Mouse (Mus musculus) gastrocnemius, postnatal 25 days (tissue): ENCODE data around the gene Sipa1l1. TPM values are rescaled to one million over a fixed set of nuclear protein-coding genes. Genes with fewer than 3 reads are reported as not detected.

ENCODE experiments used
- DNase-seq: peaks from one replicate; pipeline ENCODE4 v3.0.0; 2022
- total RNA-seq, 2 experiments: library from RNA; stranded (reverse); gene quantifications; 1 replicate in 1 of 2; 2 replicates in 1 of 2; pipeline ENCODE4 v1.2.3; 2021

Sipa1l1 gene
- total RNA-seq, 2 experiments from 2014 or later = 8.5 to 10.0 TPM

DNA sequence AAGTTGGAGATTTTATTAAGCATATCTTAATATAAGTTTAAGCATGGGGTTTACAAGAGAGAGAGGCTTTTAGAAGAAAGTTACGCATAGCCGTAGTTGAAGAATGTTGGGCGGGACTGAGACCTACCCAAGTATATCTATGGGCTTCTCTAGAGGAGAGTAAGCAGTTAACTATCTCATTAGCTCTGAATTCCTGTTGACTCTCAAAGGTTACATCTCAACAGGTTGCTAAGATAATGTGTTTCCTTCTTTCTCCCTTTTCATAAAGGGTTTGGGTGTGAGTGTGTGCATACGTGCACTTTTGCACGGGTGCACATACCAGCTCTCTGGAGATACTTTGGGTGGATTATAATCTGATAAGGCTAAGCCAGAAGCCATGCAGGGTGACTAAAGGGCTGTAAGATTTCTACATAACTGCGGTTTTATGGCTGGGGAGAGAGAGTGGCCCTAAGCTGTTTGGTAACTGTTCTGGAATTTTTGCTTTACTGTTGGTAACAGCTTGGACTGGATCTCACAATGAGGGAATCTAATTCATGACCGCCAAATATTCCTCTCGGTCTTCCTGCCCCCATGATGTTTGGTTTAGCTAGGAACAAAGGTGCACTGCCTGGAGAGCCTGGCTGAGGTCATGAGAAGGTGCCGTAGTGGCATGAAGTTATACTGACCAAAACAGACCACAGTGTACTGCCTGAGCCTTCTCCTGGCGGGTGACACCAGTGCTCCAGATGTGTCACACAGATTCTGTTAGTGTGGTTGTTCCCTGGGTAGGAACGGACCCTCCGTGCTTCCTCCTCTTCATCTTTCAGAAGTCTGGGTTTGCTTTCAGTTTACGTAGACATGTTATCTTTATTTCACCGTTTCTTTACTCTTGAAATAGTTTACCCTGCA lies 78.5 kb downstream of the Sipa1l1 start:
- no peak for DNase-seq

- DNase-seq = no peak
These were observed 79.4 kb downstream of the Sipa1l1 start for GRCm38 (mm10) chr12:82248501-82248900.

DNA sequence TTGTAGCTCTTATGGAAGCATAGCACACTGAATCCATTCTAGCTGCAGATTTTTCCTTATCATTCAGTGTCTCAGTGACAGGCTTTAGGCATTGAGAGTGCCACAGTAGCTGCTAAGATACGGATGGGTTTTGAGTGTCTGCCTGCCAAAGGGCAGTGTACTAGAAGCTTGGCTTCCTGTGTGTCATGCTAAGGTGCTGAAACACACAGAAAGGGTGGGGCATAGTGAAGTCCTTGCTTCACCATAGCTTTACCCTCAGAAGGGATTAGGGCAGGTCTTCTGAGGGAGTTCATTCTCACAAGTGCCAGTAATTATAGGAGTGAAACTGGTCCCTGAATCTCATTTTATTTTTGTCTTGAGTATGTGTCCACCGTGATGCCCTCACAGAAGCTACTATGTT lies 82.2 kb downstream of the Sipa1l1 start:
- DNase-seq = no peak

DNA sequence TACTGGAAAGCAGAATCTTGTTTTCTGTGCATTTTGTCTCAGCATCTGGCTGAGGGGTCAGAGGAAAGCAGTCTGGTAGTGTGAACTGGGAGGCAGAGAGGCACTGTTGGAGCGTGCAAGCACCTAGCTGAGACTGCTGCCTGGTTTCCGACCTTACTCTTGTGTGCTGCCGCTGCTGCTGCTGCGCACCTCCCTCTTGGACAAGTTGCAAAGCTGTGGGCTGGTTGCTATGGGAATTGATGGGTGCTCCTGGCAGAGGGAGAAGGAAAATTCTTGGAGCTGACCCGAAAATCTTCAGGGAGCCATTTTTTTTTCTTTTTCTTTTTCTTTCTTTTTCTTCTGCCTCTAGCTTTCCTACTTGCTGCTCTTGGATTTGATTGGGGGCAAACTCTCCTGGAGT lies 85.0 kb downstream of the Sipa1l1 start:
- peak; percentile 35 for DNase-seq

- no peak for DNase-seq
These were observed 86.9 kb downstream of the Sipa1l1 start for GRCm38 (mm10) chr12:82256012-82256411.

DNA sequence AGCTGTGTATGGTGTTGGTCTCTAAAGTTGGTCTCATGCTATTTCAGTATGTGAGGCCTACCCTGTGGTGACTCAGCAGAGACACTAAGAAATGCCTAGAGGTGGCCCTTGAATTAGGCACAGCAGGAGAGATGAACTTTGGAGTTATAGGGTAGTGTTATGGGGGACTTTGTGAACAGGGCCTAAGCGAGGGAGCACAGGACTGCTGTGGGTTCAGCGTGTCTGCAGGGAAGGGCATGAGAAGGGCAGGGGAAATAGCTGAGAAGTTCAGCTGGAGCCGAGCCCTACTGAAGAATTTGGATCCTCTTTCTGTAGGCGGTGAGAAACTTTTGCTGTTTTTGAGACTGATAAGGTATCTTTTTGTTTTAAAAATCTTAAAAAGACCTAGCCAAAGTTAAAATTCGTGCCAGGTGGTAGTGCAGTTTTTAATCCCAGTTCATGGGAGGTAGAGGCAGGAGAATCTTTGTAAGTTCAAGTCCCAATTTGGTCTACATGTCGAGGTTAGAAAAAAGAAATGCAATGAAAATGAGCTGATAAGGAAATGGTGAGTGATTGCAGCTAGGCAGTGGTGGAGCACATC lies 87.9 kb downstream of the Sipa1l1 start:
- DNase-seq = no peak

- DNase-seq = no peak
These were observed 89.1 kb downstream of the Sipa1l1 start for GRCm38 (mm10) chr12:82257994-82258785.

GRCm38 (mm10) chr12:82263443-82263842 lies 94.3 kb downstream of the Sipa1l1 start:
- DNase-seq = no peak

GRCm38 (mm10) chr12:82264083-82264851 lies 95.1 kb downstream of the Sipa1l1 start:
- DNase-seq = no peak

DNA sequence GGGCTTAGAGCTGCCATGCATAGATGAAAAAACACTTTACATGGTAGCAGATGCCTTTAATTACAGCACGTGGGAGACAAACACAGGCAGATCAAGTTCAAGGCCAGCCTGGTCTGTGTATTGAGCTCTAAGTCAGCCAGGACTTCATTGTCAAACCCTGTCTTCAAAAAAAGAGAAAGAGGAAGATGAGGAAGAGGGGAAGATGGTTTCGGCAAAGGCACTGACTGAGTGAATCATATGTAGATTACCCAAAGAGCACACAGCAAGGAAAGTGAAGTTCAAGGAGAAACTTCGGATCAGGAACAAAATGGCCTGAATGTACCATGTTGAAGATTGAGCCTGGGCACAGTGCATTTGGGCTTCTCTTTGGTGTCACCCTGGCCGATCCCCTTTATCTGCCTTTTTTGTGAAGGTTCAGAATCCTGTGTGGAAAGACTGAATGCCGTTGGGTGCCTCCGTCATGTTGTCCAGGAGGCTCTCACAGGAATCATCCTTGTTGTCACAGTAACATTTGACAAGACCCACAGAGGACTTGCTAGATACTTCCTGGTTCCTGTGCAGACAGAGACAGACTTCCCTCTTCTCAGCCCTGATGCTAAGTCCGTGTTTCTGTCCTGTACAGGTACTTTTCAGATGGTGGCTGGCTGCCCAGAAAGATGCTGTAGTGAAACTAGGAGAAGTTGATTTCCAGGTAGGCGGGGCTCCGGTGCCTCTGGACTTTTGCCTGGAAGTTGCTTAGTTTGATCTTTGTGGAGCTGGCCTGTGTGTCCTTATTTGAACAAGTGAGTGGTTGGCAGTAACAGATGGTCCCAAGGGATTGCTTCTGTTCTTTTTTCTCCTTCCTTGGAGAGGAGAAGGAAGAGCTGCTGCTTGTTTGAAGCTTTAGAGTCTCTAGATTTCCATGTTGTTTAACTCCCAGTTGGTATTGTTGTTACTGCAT lies 96.5 kb downstream of the Sipa1l1 start:
- no peak for DNase-seq

DNA sequence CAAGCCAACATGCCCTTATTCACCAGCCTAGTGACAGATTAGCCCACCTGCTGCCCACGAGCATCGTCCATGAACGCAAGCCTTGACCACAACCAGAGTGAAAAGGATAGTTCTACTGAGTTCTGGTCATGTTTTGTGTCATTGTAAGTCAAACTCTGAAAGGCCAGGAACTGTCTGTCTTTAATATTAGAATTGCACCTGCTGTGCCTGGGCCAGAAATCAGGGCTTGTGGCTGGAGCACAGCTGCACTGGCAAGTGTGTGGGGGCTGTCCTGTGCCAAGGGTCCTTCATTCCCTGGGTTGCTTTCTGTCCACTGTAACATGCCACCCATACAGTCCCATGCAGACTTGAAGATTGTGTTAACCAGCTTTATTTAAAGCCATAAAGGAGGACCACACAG lies 102.3 kb downstream of the Sipa1l1 start:
- no peak for DNase-seq

GRCm38 (mm10) chr12:82273503-82273902 lies 104.4 kb downstream of the Sipa1l1 start:
- no peak for DNase-seq

DNA sequence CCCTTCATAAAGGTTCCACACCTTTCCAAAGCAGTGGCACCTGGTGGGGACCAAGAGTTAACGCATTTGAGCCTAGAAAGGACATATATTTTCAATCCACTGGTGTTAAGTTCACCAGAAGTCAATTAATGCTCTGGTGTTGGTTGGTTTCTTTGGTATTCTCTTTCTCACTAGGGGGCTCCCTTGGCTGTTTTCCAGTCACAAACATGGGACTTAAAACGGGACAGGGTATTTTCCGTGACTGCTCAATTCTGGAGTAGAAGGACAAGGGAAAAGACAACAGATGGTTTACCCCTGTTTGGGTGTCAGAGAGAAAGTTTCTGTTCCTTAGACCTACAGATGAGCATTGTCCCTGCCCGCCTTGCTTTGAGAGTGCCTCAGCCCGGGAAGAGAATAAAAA lies 105.5 kb downstream of the Sipa1l1 start:
- no peak for DNase-seq

DNA sequence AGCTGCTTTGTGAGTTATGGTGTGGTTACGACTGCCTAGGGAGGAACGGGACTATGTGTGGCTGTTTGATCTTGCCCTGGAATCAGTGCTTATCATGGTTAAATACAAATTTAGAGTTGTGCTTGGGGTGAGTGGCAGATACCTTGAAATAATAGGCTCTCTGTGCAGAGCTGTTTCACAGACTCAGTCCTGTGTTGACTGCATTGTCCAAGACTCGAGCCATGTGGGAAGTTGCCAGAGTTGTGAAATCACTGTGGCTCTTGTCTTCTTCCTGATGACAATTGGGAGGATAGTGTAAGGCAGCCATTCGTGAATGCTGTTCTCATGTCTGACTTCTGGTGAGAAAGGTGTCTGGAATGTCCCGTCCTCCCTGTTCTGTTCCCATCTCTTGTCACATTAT lies 106.6 kb downstream of the Sipa1l1 start:
- peak; percentile 43 for DNase-seq

DNA sequence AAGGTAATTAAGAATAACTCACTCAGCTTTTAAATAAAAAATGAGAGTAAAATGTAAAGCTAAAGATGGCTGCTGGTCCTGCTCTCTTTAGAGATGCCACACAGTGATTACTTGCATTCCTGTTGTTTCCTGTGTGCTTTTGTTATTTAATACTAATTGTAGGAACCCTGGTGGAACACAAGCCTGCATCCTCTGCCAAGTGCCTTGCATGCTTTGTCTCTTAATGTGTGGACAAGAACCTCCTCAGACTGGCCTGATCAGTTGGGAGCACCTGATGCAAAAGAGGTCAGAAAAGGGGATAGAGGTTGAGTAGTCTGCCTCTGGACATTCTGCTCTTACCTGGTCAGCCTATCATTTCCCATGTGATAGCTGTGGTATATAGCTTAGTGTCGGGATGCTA lies 107.5 kb downstream of the Sipa1l1 start:
- no peak for DNase-seq

- DNase-seq = no peak
These were observed 115.5 kb downstream of the Sipa1l1 start for GRCm38 (mm10) chr12:82284617-82285016.

DNA sequence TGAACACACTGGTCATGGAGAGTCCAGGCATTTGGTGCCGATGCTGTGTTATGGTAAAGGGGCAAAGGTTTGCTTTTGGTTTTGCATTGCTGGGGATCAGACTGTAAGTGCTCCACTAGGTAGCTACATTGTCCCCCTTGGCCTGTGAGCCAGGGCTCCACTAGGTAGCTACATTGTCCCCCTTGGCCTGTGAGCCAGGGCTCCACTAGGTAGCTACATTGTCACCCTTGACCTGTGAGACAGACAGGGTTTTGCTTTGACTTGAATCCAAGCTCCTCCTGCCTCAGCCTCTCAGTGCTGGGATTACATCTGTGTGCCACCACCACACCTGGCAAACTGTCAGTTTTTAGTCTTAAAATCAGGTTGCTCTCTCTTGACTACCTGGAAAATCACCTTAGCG lies 115.9 kb downstream of the Sipa1l1 start:
- no peak for DNase-seq

GRCm38 (mm10) chr12:82286068-82286467 lies 116.9 kb downstream of the Sipa1l1 start:
- no peak for DNase-seq

DNA sequence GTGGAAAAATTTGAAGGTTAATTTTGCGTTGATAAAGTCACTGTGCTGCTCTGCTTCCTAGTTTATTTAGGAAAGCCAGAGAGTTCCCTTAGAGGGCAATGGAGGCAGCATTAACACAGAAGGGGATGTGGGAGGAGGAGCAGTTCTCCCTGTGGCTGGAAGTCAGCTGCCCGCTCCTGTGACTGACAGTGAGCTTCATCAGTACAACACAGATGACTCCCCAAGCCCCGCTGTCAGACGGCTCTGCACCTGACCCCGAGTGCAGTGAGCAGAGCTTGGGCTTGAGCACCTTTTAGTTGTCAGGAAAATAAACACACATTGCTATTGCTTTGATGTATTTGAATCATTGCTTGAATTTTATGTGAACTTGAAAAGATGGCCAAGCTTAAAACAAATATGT lies 117.7 kb downstream of the Sipa1l1 start:
- DNase-seq = no peak

DNA sequence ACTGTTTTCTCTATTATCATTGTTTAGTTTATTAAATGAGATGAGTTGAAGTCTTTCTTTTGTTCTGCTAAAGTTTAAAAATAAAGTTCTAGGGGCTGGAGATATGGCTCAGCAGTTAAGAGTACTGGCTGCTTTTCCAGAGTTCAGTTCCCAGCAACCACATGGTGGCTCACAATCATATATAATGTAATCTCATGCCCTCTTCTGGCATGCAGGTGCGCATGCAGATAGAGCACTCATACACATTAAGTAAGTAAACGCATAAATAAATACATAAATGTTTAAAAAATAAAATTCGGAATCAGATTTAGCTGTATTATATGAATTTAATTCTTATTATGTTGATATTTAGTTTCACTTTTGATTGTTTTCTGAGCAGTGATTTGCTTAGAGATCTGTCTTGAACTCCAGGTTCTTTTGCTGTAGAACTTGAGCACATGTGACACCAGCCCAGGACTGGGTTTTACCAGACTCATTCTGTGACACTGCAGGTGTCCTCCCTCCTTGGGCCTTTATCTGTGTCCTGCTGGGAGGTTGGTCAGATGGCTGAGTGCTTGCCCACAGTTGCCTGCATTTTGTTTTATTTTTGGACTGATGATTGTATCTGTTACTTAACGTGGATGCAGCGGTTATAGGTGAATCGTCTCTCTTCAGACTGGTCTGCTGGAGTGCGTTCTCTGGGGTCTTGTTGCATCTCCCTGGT lies 124.6 kb downstream of the Sipa1l1 start:
- DNase-seq = no peak
